13 mouse cellular contexts compared by ENCODE assay signal in the genomic region with DNA sequence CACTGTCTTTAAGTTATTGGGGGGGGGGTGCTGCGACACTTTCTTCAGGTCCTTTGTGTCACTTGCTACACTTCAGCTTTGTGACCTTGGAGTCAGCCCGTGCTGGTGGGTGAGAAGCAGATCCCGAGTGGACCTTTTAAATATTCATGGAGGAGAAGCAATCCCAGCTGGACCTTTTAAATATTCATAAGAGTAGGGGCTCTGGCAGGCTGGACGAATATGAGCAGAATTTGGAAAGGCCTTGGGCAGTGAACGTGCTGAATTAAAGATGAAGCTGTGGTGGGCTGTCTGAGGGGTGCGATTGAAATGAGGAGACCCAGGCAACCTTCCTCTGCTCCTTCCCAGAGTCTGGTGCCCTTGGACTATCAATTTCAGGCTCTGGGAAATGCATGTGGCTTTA. TPM values are rescaled to one million over a fixed set of nuclear protein-coding genes. Genes with fewer than 3 reads are reported as not detected.
DNase-seq lines count a peak whose midpoint lies in the region; ATAC-seq and TF ChIP-seq lines count a peak whose summit lies in the region.
"Had no signal": no experiment of that assay in that cellular context is flagged by ENCODE, and none has a peak within 500 bp of the region (broad histone marks: within the 10 kb centered on the region; RNA-seq: fewer than 3 reads in every experiment).

No protein-coding gene starts in this region.

- DNase-seq in left cerebral cortex, adult 2 months (ENCODE audit: extremely low spot score in 1 of 2, low spot score in 2 of 2) = no peak
- DNase-seq in left cerebral cortex, postnatal 14 days (ENCODE audit: low spot score in 2 of 2) = no peak
- DNase-seq in embryonic facial prominence, embryonic 14.5 days (ENCODE audit: low spot score) = peak; percentile 57
- DNase-seq in right cerebral cortex, adult 18-20 months = no peak
- no peak for DNase-seq in layer of hippocampus, adult 18-20 months (ENCODE audit: low spot score in 2 of 2)
- DNase-seq in embryo, embryonic 10.5 days (ENCODE audit: low spot score) = no peak
- DNase-seq: cerebellum, postnatal 25 days; kidney, adult 18-20 months had no signal

- no peaks in the 10 kb centered on the region for H3K9me3 ChIP-seq in embryonic facial prominence, embryonic 14.5 days (ENCODE audit: control insufficient read depth, low read length)
- H3K9me3 ChIP-seq in hindbrain, embryonic 15.5 days = no peaks in the 10 kb centered on the region
- H3K9me3 ChIP-seq: heart, embryonic 12.5 days had no signal

- no peaks in the 10 kb centered on the region for H3K36me3 ChIP-seq in embryonic facial prominence, embryonic 14.5 days (ENCODE audit: control insufficient read depth, insufficient read depth, low read length)
- H3K36me3 ChIP-seq in hindbrain, embryonic 15.5 days = no peaks in the 10 kb centered on the region
- no peaks in the 10 kb centered on the region for H3K36me3 ChIP-seq in small intestine, adult 2 months (ENCODE audit: control insufficient read depth, insufficient read depth, low read length)
- H3K36me3 ChIP-seq: heart, embryonic 12.5 days had no signal

- intact Hi-C loops in left cerebral cortex, adult 2 months (cut with DNase I) = no loop called here
- intact Hi-C loops in left cerebral cortex, postnatal 14 days (cut with DNase I) = loop anchor here (10.0 kb wide), 2 partner anchors 209 to 389 kb away; no protein-coding TSS in a partner anchor

- H3K27ac ChIP-seq in left cerebral cortex, adult 2 months = peak overlapping the region; percentile 86
- peak overlapping the region; percentile 87 for H3K27ac ChIP-seq in embryonic facial prominence, embryonic 14.5 days (replicated peaks; ENCODE audit: low read depth, low read length)
- H3K27ac ChIP-seq in hindbrain, embryonic 15.5 days (replicated peaks) = peak overlapping the region; percentile 42; the same call in 1 of the 2 replicates
- H3K27ac ChIP-seq in small intestine, adult 2 months (ENCODE audit: insufficient read depth, low read depth, low read length) = peak overlapping the region; percentile 38
- H3K27ac ChIP-seq: liver, embryonic 14.5 days had no signal

- WGBS in embryonic facial prominence, embryonic 14.5 days = 48% methylated on average over 6 of the region's 6 CpGs
- WGBS in hindbrain, embryonic 15.5 days = 12% methylated on average over 6 of the region's 6 CpGs
- WGBS in small intestine, adult 2 months = 64% methylated on average over 6 of the region's 6 CpGs

- TF ChIP-seq CTCF in left cerebral cortex, adult 2 months (IDR thresholded peaks at IDR 0.05) = no peak
- no peak for TF ChIP-seq CTCF in small intestine, adult 2 months (IDR thresholded peaks at IDR 0.05; ENCODE audit: extremely low read depth, insufficient read length, insufficient replicate concordance, low read depth, low read length)

- no peaks in the 10 kb centered on the region for H3K27me3 ChIP-seq in embryonic facial prominence, embryonic 14.5 days (replicated peaks; ENCODE audit: control insufficient read depth, insufficient read depth, low read length)
- H3K27me3 ChIP-seq in hindbrain, embryonic 15.5 days = no peaks in the 10 kb centered on the region
- no peaks in the 10 kb centered on the region for H3K27me3 ChIP-seq in small intestine, adult 2 months (ENCODE audit: control insufficient read depth, insufficient read depth, low read length)
- H3K27me3 ChIP-seq: heart, embryonic 12.5 days had no signal

- H3K4me3 ChIP-seq in left cerebral cortex, adult 2 months = no peak overlapping the region
- H3K4me3 ChIP-seq in embryonic facial prominence, embryonic 14.5 days (ENCODE audit: low read depth, low read length) = no peak overlapping the region
- H3K4me3 ChIP-seq in hindbrain, embryonic 15.5 days = no peak overlapping the region
- H3K4me3 ChIP-seq in small intestine, adult 2 months (ENCODE audit: low read depth, low read length) = no peak overlapping the region
- H3K4me3 ChIP-seq: heart, embryonic 12.5 days had no signal

- H3K9ac ChIP-seq in embryonic facial prominence, embryonic 14.5 days (ENCODE audit: low read depth, low read length) = peak overlapping the region; percentile 36; the same call in 1 of the 2 replicates
- no peak overlapping the region for H3K9ac ChIP-seq in hindbrain, embryonic 15.5 days
- H3K9ac ChIP-seq: heart, embryonic 12.5 days; liver, embryonic 14.5 days had no signal

- H3K4me2 ChIP-seq in embryonic facial prominence, embryonic 14.5 days (ENCODE audit: low read depth, low read length) = peak overlapping the region; percentile 27; the same call in 1 of the 2 replicates
- no peak overlapping the region for H3K4me2 ChIP-seq in hindbrain, embryonic 15.5 days
- H3K4me2 ChIP-seq: heart, embryonic 12.5 days had no signal

- no peak for TF ChIP-seq POLR2A in small intestine, adult 2 months (IDR thresholded peaks at IDR 0.05; ENCODE audit: low read depth, low read length)

- ATAC-seq in embryonic facial prominence, embryonic 14.5 days (ENCODE audit: low read depth) = no peak
- ATAC-seq in hindbrain, embryonic 15.5 days (ENCODE audit: low FRiP score, low read depth) = no peak

- peaks cover 35% of the 10 kb centered on the region for H3K4me1 ChIP-seq in embryonic facial prominence, embryonic 14.5 days (ENCODE audit: control insufficient read depth, insufficient read depth, low read length)
- H3K4me1 ChIP-seq in hindbrain, embryonic 15.5 days (replicated peaks) = peaks cover 40% of the 10 kb centered on the region
- peaks cover 19% of the 10 kb centered on the region for H3K4me1 ChIP-seq in small intestine, adult 2 months (ENCODE audit: control insufficient read depth, insufficient read depth, insufficient read length, low read length)

RNA-seq across cellular contexts. Expression of gene Apol7a, which starts 35.3 kb away (rescaled TPM):
- total RNA-seq in left cerebral cortex, adult 2 months (2021) = under 1 TPM; 0.30 to 0.32 TPM
- total RNA-seq in left cerebral cortex, postnatal 14 days (2021) = under 1 TPM; 0.48 to 0.68 TPM
- polyA plus RNA-seq in embryonic facial prominence, embryonic 14.5 days (2014; fragmentation: Nextera tagmentation; extraction: Ambion mirVana) = 0.43 TPM in 1 of 2 replicates, not detected in the other
- polyA plus RNA-seq in hindbrain, embryonic 15.5 days (2015; fragmentation: Nextera tagmentation; extraction: Ambion mirVana) = 0.07 TPM in 1 of 2 replicates, not detected in the other
- polyA plus RNA-seq in small intestine, adult 2 months (2012; rRNA removed) = 31.4 and 88.8 TPM in 2 replicates
- total RNA-seq in layer of hippocampus, adult 18-20 months (2021) = not detected
- total RNA-seq: CH12.LX had no signal

RNA-seq across cellular contexts. Expression of gene Apol9a, which starts 47.4 kb away (rescaled TPM):
- not detected for total RNA-seq in left cerebral cortex, adult 2 months (2021)
- total RNA-seq in left cerebral cortex, postnatal 14 days (2021) = under 1 TPM in 1 of 2 experiments, not detected in 1; 0.23 TPM
- polyA plus RNA-seq in embryonic facial prominence, embryonic 14.5 days (2014; fragmentation: Nextera tagmentation; extraction: Ambion mirVana) = 0.31 TPM in 1 of 2 replicates, not detected in the other
- polyA plus RNA-seq in hindbrain, embryonic 15.5 days (2015; fragmentation: Nextera tagmentation; extraction: Ambion mirVana) = 0.04 and 0.09 TPM in 2 replicates
- polyA plus RNA-seq in small intestine, adult 2 months (2012; rRNA removed) = 41.6 and 153 TPM in 2 replicates
- total RNA-seq in layer of hippocampus, adult 18-20 months (2021) = not detected
- total RNA-seq: CH12.LX had no signal
- polyA plus RNA-seq: liver, embryonic 14.5 days had no signal

RNA-seq across cellular contexts. Expression of gene Rbfox2, which starts 56.8 kb away (rescaled TPM):
- total RNA-seq in left cerebral cortex, adult 2 months (2021) = 100 to 1,000 TPM; 248 to 258 TPM
- total RNA-seq in left cerebral cortex, postnatal 14 days (2021) = 100 to 1,000 TPM; 237 to 248 TPM
- 97.4 and 107 TPM in 2 replicates for polyA plus RNA-seq in embryonic facial prominence, embryonic 14.5 days (2014; fragmentation: Nextera tagmentation; extraction: Ambion mirVana)
- polyA plus RNA-seq in hindbrain, embryonic 15.5 days (2015; fragmentation: Nextera tagmentation; extraction: Ambion mirVana) = 140 and 151 TPM in 2 replicates
- polyA plus RNA-seq in small intestine, adult 2 months (2012; rRNA removed) = 25.1 and 34.7 TPM in 2 replicates
- total RNA-seq in layer of hippocampus, adult 18-20 months (2021) = 100 to 1,000 TPM; 238 to 245 TPM
